Mouse (Mus musculus): Measurements from ENCODE around the gene Rims1. TPM values are rescaled to one million over a fixed set of nuclear protein-coding genes. Genes with fewer than 3 reads are reported as not detected.

The Rims1 gene
- polyA plus RNA-seq, 1 experiment from 2014 or later, result 7.5 TPM

GRCm38 (mm10) chr1:22650588-22650987, 155.2 kb downstream of the Rims1 start:
- H3K4me2 ChIP-seq (ENCODE audit: low read depth, low read length), result no peak overlapping the region
- H3K9me3 ChIP-seq (ENCODE audit: control insufficient read depth, low read length), result no peaks in the 10 kb centered on the region
- no peaks in the 10 kb centered on the region for H3K4me1 ChIP-seq (ENCODE audit: control insufficient read depth, insufficient read depth, low read length)
- H3K27me3 ChIP-seq (replicated peaks; ENCODE audit: control insufficient read depth, insufficient read depth, low read length), result no peaks in the 10 kb centered on the region
- no peaks in the 10 kb centered on the region for H3K36me3 ChIP-seq (ENCODE audit: control insufficient read depth, insufficient read depth, low read length)
- H3K27ac ChIP-seq (ENCODE audit: low read length), result no peak overlapping the region
- 78% methylated on average over 7 of the region's 7 CpGs for WGBS
- no peak overlapping the region for H3K4me3 ChIP-seq (ENCODE audit: low read length)
- no peak overlapping the region for H3K9ac ChIP-seq (ENCODE audit: low read depth, low read length)
- no peak for ATAC-seq

GRCm38 (mm10) chr1:22649432-22649831, 156.4 kb downstream of the Rims1 start:
- Histone ChIP-seq H3K27me3 (replicated peaks; ENCODE audit: control insufficient read depth, insufficient read depth, low read length) (no peaks in the 10 kb centered on the region), H3K9ac (ENCODE audit: low read depth, low read length) (no peak overlapping the region), H3K4me2 (ENCODE audit: low read depth, low read length) (no peak overlapping the region), H3K9me3 (ENCODE audit: control insufficient read depth, low read length) (no peaks in the 10 kb centered on the region), H3K4me1 (ENCODE audit: control insufficient read depth, insufficient read depth, low read length) (no peaks in the 10 kb centered on the region), H3K36me3 (ENCODE audit: control insufficient read depth, insufficient read depth, low read length) (no peaks in the 10 kb centered on the region), H3K4me3 (ENCODE audit: low read length) (no peak overlapping the region), H3K27ac (ENCODE audit: low read length) (no peak overlapping the region)
- 67% methylated on average over 1 of the region's 1 CpGs for WGBS
- no peak for ATAC-seq

GRCm38 (mm10) chr1:22645257-22645656, 160.5 kb downstream of the Rims1 start:
- no peak overlapping the region for H3K27ac ChIP-seq (ENCODE audit: low read length)
- no peaks in the 10 kb centered on the region for H3K4me1 ChIP-seq (ENCODE audit: control insufficient read depth, insufficient read depth, low read length)
- WGBS, result 23% methylated on average over 2 of the region's 2 CpGs
- no peaks in the 10 kb centered on the region for H3K36me3 ChIP-seq (ENCODE audit: control insufficient read depth, insufficient read depth, low read length)
- no peaks in the 10 kb centered on the region for H3K9me3 ChIP-seq (ENCODE audit: control insufficient read depth, low read length)
- no peak overlapping the region for H3K4me2 ChIP-seq (ENCODE audit: low read depth, low read length)
- no peak for ATAC-seq
- H3K27me3 ChIP-seq (replicated peaks; ENCODE audit: control insufficient read depth, insufficient read depth, low read length), result no peaks in the 10 kb centered on the region
- no peak overlapping the region for H3K4me3 ChIP-seq (ENCODE audit: low read length)
- no peak overlapping the region for H3K9ac ChIP-seq (ENCODE audit: low read depth, low read length)

GRCm38 (mm10) chr1:22640568-22640967, 165.2 kb downstream of the Rims1 start:
- Histone ChIP-seq H3K9ac (ENCODE audit: low read depth, low read length) (no peak overlapping the region), H3K4me3 (ENCODE audit: low read length) (no peak overlapping the region), H3K4me2 (ENCODE audit: low read depth, low read length) (no peak overlapping the region), H3K4me1 (ENCODE audit: control insufficient read depth, insufficient read depth, low read length) (no peaks in the 10 kb centered on the region), H3K27ac (ENCODE audit: low read length) (no peak overlapping the region), H3K36me3 (ENCODE audit: control insufficient read depth, insufficient read depth, low read length) (no peaks in the 10 kb centered on the region), H3K27me3 (replicated peaks; ENCODE audit: control insufficient read depth, insufficient read depth, low read length) (no peaks in the 10 kb centered on the region), H3K9me3 (ENCODE audit: control insufficient read depth, low read length) (no peaks in the 10 kb centered on the region)
- ATAC-seq, result no peak
- 80% methylated on average over 5 of the region's 5 CpGs for WGBS

- no peaks in the 10 kb centered on the region for H3K36me3 ChIP-seq (ENCODE audit: control insufficient read depth, insufficient read depth, low read length)
- no peaks in the 10 kb centered on the region for H3K27me3 ChIP-seq (replicated peaks; ENCODE audit: control insufficient read depth, insufficient read depth, low read length)
- H3K4me1 ChIP-seq (ENCODE audit: control insufficient read depth, insufficient read depth, low read length), result no peaks in the 10 kb centered on the region
- H3K9me3 ChIP-seq (ENCODE audit: control insufficient read depth, low read length), result no peaks in the 10 kb centered on the region
- no peak overlapping the region for H3K4me2 ChIP-seq (ENCODE audit: low read depth, low read length)
- H3K4me3 ChIP-seq (ENCODE audit: low read length), result no peak overlapping the region
- H3K27ac ChIP-seq (ENCODE audit: low read length), result no peak overlapping the region
- H3K9ac ChIP-seq (ENCODE audit: low read depth, low read length), result no peak overlapping the region
- 80% methylated on average over 3 of the region's 3 CpGs for WGBS
- no peak for ATAC-seq
These were observed 166.1 kb downstream of the Rims1 start for GRCm38 (mm10) chr1:22639702-22640101.

- Histone ChIP-seq H3K27ac (ENCODE audit: low read length) (no peak overlapping the region), H3K9me3 (ENCODE audit: control insufficient read depth, low read length) (no peaks in the 10 kb centered on the region), H3K36me3 (ENCODE audit: control insufficient read depth, insufficient read depth, low read length) (no peaks in the 10 kb centered on the region), H3K9ac (ENCODE audit: low read depth, low read length) (no peak overlapping the region), H3K4me1 (ENCODE audit: control insufficient read depth, insufficient read depth, low read length) (no peaks in the 10 kb centered on the region), H3K4me3 (ENCODE audit: low read length) (no peak overlapping the region), H3K27me3 (replicated peaks; ENCODE audit: control insufficient read depth, insufficient read depth, low read length) (no peaks in the 10 kb centered on the region), H3K4me2 (ENCODE audit: low read depth, low read length) (no peak overlapping the region)
- 93% methylated on average over 2 of the region's 2 CpGs for WGBS
- no peak for ATAC-seq
These were observed 171.9 kb downstream of the Rims1 start for GRCm38 (mm10) chr1:22633871-22634270.

GRCm38 (mm10) chr1:22632551-22632950, 173.2 kb downstream of the Rims1 start:
- no peaks in the 10 kb centered on the region for H3K9me3 ChIP-seq (ENCODE audit: control insufficient read depth, low read length)
- ATAC-seq, result no peak
- no peaks in the 10 kb centered on the region for H3K27me3 ChIP-seq (replicated peaks; ENCODE audit: control insufficient read depth, insufficient read depth, low read length)
- H3K4me1 ChIP-seq (ENCODE audit: control insufficient read depth, insufficient read depth, low read length), result no peaks in the 10 kb centered on the region
- no peak overlapping the region for H3K27ac ChIP-seq (ENCODE audit: low read length)
- 80% methylated on average over 7 of the region's 7 CpGs for WGBS
- H3K36me3 ChIP-seq (ENCODE audit: control insufficient read depth, insufficient read depth, low read length), result no peaks in the 10 kb centered on the region
- H3K9ac ChIP-seq (ENCODE audit: low read depth, low read length), result no peak overlapping the region
- H3K4me2 ChIP-seq (ENCODE audit: low read depth, low read length), result no peak overlapping the region
- H3K4me3 ChIP-seq (ENCODE audit: low read length), result no peak overlapping the region

- no peak overlapping the region for H3K9ac ChIP-seq (ENCODE audit: low read depth, low read length)
- 0 out of 2 replicates have a peak, but pooled peaks cover under 1% of the 10 kb centered on the region for H3K4me1 ChIP-seq (ENCODE audit: control insufficient read depth, insufficient read depth, low read length)
- WGBS, result 86% methylated on average over 6 of the region's 6 CpGs
- ATAC-seq, result no peak
- H3K4me3 ChIP-seq (ENCODE audit: low read length), result no peak overlapping the region
- H3K27me3 ChIP-seq (replicated peaks; ENCODE audit: control insufficient read depth, insufficient read depth, low read length), result no peaks in the 10 kb centered on the region
- no peak overlapping the region for H3K27ac ChIP-seq (ENCODE audit: low read length)
- no peaks in the 10 kb centered on the region for H3K9me3 ChIP-seq (ENCODE audit: control insufficient read depth, low read length)
- H3K36me3 ChIP-seq (ENCODE audit: control insufficient read depth, insufficient read depth, low read length), result no peaks in the 10 kb centered on the region
- H3K4me2 ChIP-seq (ENCODE audit: low read depth, low read length), result no peak overlapping the region
These were observed 173.8 kb downstream of the Rims1 start for GRCm38 (mm10) chr1:22631991-22632390.

GRCm38 (mm10) chr1:22629011-22629410, 176.8 kb downstream of the Rims1 start:
- no peaks in the 10 kb centered on the region for H3K36me3 ChIP-seq (ENCODE audit: control insufficient read depth, insufficient read depth, low read length)
- H3K4me3 ChIP-seq (ENCODE audit: low read length), result no peak overlapping the region
- 0 out of 2 replicates have a peak, but pooled peaks cover 3% of the 10 kb centered on the region for H3K4me1 ChIP-seq (ENCODE audit: control insufficient read depth, insufficient read depth, low read length)
- no peak overlapping the region for H3K27ac ChIP-seq (ENCODE audit: low read length)
- H3K9ac ChIP-seq (ENCODE audit: low read depth, low read length), result no peak overlapping the region
- H3K4me2 ChIP-seq (ENCODE audit: low read depth, low read length), result no peak overlapping the region
- H3K9me3 ChIP-seq (ENCODE audit: control insufficient read depth, low read length), result no peaks in the 10 kb centered on the region
- WGBS, result 86% methylated on average over 8 of the region's 8 CpGs
- no peak for ATAC-seq
- H3K27me3 ChIP-seq (replicated peaks; ENCODE audit: control insufficient read depth, insufficient read depth, low read length), result no peaks in the 10 kb centered on the region

- Histone ChIP-seq H3K27ac (ENCODE audit: low read length) (no peak overlapping the region), H3K4me1 (ENCODE audit: control insufficient read depth, insufficient read depth, low read length) (0 out of 2 replicates have a peak, but pooled peaks cover 3% of the 10 kb centered on the region), H3K4me2 (ENCODE audit: low read depth, low read length) (no peak overlapping the region), H3K9ac (ENCODE audit: low read depth, low read length) (no peak overlapping the region), H3K9me3 (ENCODE audit: control insufficient read depth, low read length) (no peaks in the 10 kb centered on the region), H3K27me3 (replicated peaks; ENCODE audit: control insufficient read depth, insufficient read depth, low read length) (no peaks in the 10 kb centered on the region), H3K4me3 (ENCODE audit: low read length) (no peak overlapping the region), H3K36me3 (ENCODE audit: control insufficient read depth, insufficient read depth, low read length) (no peaks in the 10 kb centered on the region)
- WGBS, result 29% methylated on average over 5 of the region's 5 CpGs
- ATAC-seq, result 0 out of 2 replicates have a peak, but pooled peaks have one; percentile 58
These were observed 178.8 kb downstream of the Rims1 start for GRCm38 (mm10) chr1:22627013-22627412.
